Mouse (Mus musculus) regulatory T cell (primary cell): ENCODE results near the gene Pin1.
"Not testable (repeated sequence)": the region's sequence is repeated elsewhere in the genome, so short reads cannot be mapped to it uniquely, and the experiment has no call there.

Experiments
- in situ Hi-C: fragments of 300-600 bp; cut with MboI, MseI; formaldehyde crosslinking; loops from one replicate; pipeline ENCODE4 v1.15.1; 2025; ENCODE audit warnings: high pct_unique_total_duplicates

The Pin1 gene

DNA sequence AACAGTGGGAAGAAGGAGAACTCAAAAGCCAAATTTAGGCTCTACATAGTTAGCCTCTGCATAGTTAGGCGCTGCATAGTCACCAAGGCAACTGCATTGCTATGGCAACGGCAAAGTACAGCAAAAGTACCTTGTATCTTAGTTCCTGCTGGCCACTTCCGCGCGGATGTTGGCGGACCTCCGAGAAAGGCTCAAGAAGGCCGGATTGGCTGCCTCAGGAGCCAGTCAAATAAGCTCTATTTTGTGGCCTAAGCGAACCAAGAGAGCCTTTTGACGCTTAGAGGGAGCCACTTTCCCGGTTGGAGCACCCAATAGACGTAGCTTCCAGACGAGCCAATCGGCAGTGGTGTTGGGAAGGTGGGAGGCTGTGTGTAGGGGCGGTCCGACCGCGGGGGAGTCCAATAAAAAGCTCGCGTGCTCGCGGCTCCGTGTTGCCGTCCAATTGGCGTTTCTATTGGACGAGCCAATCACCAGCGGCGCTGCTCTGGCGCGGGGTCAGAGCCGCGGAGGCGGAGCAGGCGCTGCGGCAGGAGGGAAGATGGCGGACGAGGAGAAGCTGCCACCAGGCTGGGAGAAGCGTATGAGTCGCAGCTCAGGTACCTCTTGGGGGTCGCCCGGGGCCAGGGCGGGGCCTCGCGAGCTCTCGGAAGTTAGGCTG, at the start of gene Pin1:
TSS of gene Pin1 (plus strand) at position 494 of the 658 bp plus-strand sequence.
- in situ Hi-C loops, result loop anchor here (10.0 kb wide), 1 partner anchor 673 kb away; the partner anchor contains the start of gene Slc44a2

DNA sequence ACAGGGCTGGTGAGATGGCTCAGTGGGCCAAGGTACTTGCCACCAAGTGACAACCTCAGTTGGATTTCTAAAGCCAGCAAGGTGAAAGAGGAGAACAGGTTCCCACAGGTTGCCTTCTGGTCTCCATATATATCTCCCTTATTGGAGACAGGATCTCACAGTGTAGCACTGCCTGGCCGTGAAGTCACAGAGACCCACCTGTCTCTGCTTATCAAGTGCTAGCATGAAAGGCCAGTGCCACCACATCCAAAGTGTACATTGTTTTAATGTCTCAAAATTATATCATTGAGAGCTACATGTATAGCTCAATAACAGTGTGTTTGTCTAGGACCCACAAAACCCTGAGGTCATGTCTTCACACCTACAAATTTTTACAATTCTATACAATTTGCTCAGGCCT, 45.6 kb upstream of the Pin1 start:
- in situ Hi-C loops, result loop anchor here (5.0 kb wide), 1 partner anchor 139 kb away; no protein-coding TSS in a partner anchor

DNA sequence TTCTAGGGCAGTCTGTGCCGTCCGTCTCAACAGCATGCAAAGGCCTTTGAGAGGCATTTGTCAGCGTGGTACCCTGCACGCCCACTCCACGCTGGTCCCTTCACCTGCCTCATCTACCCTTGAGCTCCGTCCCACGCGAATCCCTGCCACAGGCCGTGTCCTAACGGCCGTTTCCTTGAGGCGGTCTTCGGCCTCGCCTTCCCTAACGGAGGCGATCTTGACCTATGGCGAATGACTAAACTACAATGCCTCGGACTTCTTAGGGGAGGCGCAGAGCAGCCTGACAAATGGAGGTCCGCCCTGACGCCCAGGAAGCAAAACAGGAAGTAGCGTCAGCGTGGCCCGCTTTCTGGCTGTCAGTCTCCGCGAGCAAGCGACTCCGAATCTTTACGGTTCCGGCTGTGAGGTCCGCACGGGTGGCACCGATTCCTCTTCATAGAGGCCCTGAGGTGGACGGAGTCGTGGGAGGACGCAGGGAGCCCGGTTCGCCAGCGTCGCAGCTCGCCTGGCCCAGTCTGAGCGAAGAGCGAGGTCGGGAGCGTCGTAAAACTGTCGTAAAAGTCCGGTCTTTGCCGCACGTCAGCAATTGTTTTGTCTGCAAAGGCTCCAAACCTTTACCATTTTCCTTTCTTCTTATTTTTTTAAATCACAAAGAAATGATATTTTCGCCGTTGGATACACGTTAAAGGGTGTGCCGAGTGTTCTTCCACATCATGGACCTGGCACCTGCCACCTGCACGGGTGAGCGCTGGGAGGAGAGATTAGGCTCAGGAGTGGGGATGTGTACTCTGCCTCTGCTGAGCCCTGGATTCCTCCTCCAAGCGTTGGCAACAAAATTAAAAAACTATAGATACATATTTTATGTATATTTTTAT, 44.6 kb upstream of the Pin1 start:
- in situ Hi-C loops, result loop anchor here (5.0 kb wide), 1 partner anchor 140 kb away; no protein-coding TSS in a partner anchor

DNA sequence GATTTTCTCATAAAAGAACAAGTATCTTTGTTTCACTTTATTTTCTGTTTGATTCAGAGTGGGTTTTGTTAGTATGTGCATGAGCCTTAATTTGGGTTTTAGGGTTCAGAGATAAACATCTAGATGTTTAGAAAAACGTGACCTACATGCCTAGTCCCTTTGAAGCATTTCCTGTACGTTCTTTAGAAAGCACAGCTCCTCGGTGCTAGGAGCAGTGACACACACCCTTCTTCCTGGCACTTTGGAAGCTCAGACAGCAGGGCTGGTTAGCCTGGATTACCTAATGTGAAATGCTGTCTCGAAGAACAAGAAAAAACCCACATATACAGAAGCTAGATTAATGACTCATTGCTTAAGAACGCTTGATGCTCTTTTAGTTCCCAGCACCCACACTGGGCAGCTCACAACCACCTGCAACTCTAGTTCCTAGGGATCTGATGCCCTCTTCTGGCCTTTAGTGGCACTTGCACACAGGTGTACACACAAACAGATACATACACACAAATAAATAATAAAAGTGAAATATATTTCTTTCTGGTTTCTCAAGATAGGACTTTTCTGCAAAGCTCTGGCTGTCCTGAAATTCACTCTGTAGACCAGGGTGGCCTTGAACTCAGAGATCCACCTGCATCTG, 41.9 kb upstream of the Pin1 start:
- in situ Hi-C loops, result loop anchor here (5.0 kb wide), 1 partner anchor 143 kb away; no protein-coding TSS in a partner anchor

DNA sequence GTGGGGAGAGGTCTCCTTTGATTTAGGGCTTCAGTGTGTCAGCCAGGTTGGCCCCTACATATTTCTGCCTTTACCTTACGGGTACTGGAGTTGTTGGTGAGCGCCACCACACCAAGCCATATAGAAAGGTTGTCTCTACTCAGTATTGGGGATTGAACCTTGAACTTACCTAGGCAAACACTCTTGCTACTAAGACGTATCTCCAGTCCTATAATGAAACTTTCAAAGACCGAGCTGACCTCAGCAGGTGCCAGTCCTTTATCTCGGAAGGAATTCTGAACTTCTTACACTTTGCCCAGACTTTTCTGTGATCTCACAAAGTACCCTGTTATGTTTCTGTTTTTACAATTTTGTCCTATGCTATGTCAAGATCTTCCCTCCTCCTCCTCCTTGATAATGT, 39.9 kb upstream of the Pin1 start:
- in situ Hi-C loops, result no loop called here

DNA sequence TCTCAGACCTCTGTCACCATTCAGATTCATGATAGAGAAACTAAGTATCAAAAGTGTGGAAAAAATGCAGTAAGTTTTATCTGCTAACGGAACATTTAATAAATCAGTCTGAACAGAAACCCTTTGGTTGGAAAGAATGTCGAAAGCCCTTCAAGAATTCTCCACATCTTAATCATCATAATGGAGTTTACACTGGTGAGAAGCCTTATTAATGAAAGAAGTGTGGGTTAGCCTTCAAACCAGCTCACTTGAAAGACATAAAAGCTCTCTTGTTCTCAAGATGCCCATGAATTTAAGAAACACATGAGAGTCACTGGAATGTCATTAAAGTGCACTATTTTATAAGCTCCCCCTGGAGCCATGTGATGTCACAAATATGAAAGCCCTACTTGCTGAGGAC, 35.2 kb upstream of the Pin1 start:
- in situ Hi-C loops, result no loop called here

DNA sequence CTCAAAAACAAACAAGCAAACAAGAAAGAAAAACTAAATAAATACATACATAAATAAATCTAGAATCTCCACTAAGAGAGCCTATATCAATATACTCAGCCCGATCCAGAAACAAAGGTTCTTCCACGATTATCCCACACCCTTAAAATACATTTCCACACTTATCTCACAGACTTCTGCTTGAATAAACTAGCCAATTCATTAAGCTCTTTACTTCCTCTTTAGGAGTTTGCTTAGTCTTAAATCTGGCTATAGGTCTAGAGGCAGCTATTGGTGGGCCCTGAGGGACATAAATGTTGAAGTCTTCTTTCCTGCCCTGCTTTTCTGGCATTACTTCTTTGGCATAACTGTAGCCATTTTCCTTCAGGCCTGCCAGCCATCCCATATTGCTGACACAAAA, 20.6 kb upstream of the Pin1 start:
- in situ Hi-C loops, result no loop called here

DNA sequence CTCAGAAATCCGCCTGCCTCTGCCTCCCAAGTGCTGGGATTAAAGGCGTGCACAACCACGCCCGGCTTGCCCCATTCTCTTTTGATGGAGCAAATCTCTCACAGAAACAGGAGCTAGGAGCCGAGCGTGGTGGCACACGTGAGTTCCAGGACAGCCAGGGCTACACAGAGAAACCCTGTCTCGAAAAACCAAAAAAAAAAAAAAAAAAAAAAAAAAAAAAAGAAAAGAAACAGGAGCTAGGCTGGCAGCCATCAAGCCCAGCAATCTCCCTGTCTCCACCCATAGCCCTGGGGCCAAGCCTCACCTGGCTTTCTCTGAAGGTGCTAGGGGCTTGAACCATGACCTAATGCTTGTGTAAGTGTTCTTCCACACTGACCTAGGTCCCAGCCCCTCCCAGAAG, 16.2 kb upstream of the Pin1 start:
- in situ Hi-C loops, result not testable (repeated sequence)

DNA sequence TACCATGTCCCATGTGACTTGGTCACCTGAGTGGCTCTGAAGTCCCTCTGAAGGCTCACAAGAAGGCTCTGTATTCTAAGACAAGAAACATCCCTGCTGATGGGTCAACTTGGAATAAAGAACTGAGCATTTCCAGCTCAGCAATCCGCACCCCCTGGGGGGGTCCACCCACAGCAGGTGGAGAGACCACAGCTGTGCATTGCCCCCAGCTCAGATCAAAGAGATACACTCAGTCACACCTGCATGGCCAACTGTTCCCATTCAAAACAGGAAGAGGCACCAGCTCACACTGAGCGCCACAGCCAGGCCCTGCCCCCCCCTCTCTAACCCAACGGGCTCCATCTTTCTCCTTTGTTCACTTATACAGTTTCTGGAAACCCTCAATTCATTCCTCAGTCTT, 15.6 kb upstream of the Pin1 start:
- in situ Hi-C loops, result no loop called here

DNA sequence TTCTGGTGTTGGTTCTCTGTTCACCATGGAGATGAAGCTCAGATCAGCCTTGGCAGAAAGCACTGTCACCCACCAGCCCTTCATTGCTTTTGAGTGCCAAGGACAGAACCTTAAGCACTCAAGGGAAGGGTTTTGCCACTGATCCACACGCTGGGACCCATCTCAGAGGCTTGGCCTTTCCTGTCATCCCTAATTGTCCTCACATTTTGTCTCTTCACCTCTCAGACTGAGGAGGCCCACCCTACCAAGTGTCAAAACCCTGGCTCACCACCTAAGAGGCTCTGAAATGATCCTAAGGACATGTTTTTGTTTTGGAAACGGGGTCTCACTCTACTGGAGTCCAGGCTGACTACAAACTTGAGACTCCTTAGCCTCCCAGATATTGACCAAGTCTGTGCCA, 15.1 kb upstream of the Pin1 start:
- in situ Hi-C loops, result no loop called here

DNA sequence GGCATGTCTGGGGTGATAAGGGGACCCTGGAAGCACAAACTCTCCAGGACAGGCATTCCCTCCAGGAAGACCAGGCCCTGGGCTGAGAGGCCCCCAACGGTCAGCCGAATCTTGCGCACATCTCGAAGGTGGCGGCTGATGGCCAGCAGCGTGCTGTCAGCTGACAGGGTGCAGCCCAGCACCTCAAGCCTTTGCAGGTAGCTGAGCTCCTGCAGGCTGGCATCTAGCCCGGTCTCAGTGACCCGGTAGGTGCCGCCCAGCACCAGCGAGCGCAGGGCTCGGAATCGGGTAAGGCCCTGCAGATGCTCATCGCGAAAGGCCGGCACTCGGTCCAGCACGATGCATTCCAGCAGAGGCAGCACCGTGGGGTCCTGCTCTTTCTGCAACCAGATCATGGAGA, 13.3 kb upstream of the Pin1 start:
- in situ Hi-C loops, result no loop called here

DNA sequence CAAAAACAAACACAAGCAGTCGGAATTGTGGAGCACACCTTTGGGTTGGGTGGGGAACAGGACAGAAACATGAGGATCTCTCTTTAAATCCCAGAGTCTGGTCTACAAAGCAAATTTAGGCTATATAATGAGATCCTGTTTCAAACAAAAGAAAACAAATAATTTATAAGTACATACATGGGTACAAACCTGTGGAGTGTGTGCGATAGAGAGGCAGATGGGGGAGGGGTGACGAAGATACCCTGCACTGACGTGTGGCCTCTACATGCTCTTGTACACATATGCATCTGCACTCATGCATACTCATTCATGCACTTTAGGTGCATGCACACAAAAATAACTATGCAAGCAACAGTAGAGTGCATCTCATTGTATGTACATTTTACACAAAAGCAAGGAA, 12.4 kb upstream of the Pin1 start:
- in situ Hi-C loops, result no loop called here

DNA sequence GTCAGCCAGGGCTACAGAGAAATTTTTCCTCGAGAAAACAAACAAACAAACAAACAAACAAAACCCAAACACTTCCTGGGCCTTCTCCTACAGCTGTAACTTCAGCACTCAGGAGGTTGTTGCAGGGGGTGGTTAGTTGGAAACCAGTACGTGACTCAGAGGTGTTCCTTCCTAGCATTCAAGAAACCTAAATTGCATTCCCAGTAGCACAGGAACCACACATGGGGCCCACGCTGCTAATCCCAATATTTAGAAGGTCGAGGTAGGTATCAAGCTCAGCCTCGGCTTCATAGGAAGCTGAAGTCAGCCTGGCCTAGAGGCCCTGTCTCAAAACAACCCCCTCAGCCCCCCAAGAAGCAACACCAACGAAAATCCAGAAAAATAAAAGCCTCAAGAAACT, 10.4 kb upstream of the Pin1 start:
- in situ Hi-C loops, result no loop called here

DNA sequence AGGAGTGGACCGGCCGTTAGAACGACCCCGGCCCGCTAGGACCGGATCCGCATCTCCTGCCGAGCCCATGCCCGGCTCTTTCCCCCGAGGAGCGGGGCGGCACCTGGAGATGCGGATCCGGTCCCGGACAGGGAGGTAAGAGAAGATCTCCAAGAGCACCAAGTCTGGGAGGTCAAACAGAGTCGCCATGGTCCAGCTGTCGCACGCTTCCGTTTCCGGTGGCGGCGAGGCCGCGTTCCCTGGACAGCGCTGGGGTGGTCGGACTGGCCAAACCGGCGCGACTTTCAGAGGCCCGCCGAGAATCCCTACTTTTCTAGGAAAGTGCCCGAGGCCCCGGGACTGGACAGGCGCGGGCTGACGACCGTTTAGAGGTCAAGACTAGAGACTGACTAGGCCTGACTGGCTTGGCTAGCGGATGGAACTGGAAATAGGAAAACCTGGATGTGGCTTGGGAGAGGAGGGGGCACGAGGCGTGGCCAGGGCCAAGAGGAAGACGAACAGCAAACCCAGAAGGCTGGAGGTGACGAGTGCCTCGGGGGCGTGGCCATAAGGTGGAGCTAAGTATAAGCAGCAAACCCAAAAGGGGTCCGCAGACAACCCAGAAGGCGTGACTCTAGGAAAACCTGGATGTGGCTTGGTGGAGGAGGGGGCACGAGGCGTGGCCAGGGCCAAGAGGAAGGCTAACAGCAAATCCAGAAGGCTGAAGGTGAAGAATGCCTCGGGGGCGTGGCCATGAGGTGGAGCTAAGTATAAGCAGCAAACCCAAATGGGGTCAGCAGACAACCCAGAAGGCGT, 9.6 kb upstream of the Pin1 start, which contains the start of gene Ubl5:
TSS of gene Ubl5 (plus strand) at position 778 of the 795 bp plus-strand sequence.
- in situ Hi-C loops, result no loop called here

DNA sequence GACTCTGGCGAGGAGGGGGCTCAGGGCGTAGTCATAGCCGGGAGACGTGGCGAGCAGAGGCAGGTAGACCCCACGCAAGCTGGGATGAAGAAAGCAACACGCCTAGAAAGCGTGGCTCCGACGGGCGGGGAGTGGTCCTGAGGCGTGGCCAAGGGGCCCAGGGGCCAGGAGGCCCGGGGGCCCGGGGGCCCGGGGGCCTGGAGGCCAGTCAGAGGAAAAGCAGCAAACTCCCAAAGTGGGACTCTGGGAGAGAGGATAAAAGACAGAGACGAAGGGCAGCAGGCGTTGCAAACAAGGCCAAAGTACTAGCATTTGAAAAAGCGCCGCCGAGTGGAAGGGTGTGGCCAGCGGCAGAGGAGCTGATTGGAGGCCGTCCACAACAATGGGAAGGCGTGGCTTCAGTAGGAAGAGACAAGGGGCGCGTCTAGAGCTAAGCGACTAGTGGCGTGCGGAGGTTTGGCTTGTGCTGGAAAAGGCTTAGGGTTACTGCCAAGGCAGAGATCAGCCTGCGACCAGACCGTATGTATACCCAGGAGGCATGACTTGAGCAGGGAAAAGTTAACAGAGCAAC, 8.9 kb upstream of the Pin1 start:
- in situ Hi-C loops, result no loop called here

DNA sequence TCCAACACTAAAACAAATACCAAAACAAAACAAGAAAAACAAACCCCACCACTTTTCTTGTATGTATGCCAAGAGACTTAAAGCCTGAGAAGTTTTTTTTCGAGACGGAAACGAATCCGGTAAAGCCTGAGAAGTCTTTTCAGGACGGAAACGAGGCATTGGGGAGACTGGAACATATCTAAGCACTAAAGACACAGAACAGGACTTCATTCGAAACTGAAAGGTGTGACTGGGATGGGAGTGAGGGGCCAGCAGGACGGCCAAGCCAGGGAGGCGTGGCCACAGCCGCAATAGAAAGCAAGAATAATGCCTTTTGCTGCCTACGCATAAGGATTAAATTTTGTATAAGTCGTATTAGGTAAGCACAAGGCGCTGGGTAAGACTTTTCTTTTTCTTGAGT, 8.1 kb upstream of the Pin1 start:
- in situ Hi-C loops, result no loop called here

DNA sequence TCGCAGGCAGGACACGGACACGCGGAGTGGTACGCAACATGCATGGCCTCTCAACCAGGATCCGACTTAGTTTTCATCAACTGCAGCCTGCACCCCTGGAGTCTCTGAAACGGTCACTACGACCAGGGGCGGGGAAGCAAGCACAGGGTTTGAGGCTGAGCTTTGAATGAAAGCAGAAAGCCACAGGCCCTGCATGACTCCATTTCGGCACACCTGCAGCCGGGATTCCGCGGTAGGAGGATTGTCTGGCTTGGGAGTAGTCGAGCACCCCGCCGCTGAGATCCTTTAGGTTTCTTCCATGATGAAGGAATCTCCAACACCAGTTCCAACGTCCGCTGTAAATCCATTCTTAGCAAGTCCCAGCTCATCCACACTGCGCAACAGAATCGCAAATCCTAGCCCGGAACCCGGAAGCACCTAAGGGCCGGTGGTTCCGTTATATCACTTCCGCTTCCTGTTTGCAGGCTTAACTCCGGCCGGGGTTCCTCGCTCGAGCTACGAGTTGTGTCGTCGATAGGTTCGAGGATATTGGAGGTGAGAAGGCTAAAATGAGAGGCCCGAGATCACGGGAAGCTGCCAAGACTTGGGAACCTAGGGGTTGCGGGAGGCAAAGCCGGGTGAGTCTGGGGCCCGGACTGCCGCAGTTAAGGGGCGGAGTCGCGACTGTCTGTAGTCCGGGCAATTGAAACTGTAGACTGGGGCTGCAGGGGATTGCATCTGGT, 7.4 kb upstream of the Pin1 start, which contains the start of gene Fbxl12:
TSS of gene Fbxl12 (minus strand) at position 408 of the 722 bp plus-strand sequence.
- in situ Hi-C loops, result no loop called here

DNA sequence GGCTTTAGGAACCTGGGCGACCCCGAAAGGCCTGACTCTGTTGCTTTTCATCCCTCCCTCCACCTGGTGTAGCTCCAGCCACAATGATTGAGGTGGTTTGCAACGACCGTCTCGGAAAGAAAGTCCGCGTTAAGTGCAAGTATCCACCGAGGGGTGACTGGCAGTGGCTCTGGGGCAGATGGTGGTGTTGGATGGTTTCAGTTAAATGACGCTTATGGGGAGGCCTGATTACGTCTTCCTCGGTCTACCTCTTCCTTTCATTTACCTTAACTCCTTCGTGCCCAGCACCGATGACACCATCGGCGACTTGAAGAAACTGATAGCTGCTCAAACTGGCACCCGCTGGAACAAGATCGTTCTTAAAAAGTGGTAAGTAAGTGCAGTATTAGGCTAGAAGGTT, 6.8 kb upstream of the Pin1 start:
- in situ Hi-C loops, result no loop called here

DNA sequence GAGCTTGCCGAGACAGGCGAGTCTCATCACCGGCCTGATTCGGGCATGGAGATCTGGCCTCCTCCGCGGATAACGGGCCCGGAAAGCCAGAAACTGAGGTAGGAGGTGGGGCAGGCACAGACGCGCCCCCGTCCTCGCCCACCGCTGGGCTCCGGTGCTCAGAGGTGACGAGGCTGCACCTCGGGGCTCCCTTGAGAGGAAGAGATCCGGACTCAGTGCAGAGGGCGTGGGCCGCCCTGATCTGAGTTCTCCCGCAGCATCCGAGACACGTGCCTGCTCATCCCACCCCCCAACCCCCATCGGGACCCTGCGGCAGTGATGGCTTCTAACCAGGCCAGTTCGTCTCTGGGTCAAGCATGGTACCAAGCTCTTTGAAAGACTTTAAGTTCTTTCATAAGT, 364 bp downstream of the Pin1 start:
- in situ Hi-C loops, result loop anchor here (10.0 kb wide), 1 partner anchor 673 kb away; the partner anchor contains the start of gene Slc44a2

DNA sequence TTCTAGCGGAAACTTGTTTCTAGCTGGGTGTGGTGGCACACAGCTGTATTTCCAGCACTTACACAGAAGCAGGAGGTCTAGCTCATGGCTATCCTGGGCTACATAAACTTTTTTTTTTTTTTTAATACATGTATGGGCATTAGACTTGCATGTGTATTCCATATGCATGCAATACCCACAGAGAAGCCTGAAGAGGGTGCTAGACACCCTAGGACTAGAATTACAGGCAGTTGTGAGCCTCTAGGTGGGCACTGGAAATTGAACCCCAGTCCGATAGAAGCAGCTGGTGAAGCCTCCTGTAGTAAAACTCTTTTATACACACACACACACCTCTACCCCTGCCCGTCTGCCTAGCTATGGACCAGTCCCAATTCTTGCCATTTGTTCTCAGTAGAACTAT, 2.0 kb downstream of the Pin1 start:
- in situ Hi-C loops, result loop anchor here (10.0 kb wide), 1 partner anchor 671 kb away; the partner anchor contains the start of gene Slc44a2
